Mouse (Mus musculus): Measurements from ENCODE around the gene Nav3.
"Not testable (repeated sequence)": the region's sequence is repeated elsewhere in the genome, so short reads cannot be mapped to it uniquely, and the experiment has no call there.

The Nav3 gene

GRCm38 (mm10) chr10:110034582-110035099 lies 421.4 kb downstream of the Nav3 start:
- no peak for DNase-seq

GRCm38 (mm10) chr10:110024897-110025296 lies 431.1 kb downstream of the Nav3 start:
- not testable (repeated sequence) for DNase-seq

GRCm38 (mm10) chr10:110022100-110022499 lies 433.9 kb downstream of the Nav3 start:
- DNase-seq = no peak

GRCm38 (mm10) chr10:110019266-110019866 lies 436.6 kb downstream of the Nav3 start:
- DNase-seq = no peak

- not testable (repeated sequence) for DNase-seq
Measured at GRCm38 (mm10) chr10:110001328-110001727, 454.7 kb downstream of the Nav3 start.

DNA sequence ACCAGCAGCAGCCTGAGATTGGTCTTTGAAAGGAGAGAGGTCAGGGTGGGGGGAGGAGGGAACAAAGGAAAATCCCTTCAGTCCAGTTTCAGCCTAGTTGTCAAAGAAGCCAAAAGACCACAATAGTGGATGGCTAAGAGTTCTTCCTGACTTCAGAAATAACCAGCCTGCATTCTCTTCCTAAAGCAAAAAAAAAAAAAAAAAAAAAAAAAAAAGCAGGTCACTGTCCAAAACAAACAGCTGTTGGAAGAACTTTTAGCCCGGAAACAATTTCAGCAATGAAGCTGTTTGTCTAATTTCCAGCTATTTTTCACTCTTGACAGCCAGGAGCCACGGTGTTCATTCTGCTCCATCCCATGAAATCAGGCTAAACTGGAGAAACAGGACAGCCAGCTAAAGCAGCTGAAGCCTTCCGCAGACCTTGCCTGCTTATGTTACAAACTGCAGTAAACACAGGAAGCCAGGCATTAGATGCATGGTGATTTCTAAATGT lies 455.2 kb downstream of the Nav3 start:
- no peak for DNase-seq

DNA sequence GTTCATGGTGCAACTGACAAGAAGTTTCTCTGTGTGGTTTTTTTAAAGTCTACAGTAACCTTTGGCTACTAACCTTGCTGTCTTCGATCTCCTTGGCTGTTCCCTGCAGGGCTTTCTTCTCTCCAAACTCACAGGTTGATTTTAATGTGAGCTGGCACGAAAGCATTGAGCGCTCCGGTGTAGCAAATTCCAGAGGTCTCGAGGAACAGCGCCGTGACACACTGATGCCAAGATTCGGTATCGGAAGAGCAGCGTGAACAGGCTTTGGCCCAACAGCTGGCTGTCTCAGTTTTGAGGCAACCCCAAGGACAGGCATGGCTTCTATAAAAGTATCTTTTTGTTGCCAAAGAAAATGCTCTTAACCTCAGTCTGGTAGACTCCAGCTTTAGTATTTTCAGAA lies 456.1 kb downstream of the Nav3 start:
- DNase-seq = no peak

DNA sequence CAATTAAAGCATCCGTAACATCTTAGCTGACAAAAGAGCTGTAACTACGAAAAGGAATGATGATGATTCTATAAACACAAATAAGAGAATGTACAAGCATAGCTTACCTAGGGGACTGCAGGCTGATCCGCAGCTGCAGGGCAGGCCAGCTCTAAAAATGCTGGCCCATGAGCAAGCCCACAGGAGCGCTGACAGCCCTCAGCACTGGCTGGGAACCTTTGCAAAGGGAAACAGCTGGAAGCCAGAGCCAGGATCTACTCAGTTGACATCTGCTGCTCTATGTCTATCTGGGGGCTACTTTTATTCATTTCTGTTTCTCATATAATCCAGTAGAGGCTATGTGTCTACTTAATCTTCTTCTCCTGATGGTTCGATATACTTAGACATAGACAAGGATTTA lies 461.7 kb downstream of the Nav3 start:
- DNase-seq = no peak

- DNase-seq = no peak
Measured at GRCm38 (mm10) chr10:109985824-109986485, 470.0 kb downstream of the Nav3 start.

GRCm38 (mm10) chr10:109976351-109976750 lies 479.7 kb downstream of the Nav3 start:
- DNase-seq = no peak

DNA sequence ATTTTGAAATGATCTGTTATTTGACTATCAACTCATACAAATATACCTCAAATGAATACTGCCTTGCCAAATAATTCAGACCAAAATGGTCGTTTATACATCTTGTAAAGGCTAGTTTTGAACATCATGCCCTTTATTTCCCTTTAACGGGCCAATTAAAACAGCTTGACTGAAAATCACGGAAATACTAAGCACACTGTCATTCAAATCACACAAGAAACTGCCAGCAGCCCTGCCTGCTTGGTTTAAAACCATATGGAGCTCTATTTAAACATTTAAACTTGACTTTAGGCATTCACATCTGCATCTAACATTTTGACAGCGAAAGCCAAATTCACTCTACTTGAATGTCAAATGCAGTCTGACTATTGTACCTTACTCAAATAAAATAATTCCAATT lies 481.8 kb downstream of the Nav3 start:
- DNase-seq = no peak

GRCm38 (mm10) chr10:109973483-109973882 lies 482.5 kb downstream of the Nav3 start:
- no peak for DNase-seq

DNA sequence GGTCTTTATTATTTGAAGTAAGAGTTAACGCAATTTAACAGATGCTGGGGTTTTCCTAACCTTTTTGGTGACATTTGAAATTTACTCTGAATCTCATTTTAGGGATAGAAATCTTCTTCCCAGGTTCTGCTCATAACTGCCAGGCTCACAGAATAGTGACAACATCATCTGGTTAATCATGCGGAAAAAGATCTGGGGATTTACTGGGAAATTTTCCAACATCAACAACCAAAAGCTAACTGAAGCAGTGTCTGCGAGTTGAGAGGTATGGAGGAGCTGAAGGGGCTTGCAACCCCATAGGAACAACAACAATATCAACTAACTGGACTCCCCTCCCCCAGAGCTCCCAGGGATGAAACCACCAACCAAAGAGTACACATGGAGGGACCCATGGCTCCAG lies 505.7 kb downstream of the Nav3 start:
- DNase-seq = no peak

DNA sequence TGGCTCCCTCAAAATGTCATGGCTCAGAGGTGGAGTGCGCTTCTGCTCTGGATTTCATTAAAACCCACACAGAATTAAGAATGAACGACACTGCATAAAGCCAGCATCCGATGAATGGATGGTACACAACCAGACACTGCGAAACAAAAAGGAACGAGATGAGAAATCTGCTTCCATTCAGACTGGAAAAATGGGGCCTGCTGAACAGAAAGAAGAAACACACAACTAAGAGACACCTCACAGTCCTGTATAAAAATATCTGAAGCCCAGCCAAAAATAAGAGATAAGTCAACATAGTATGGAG lies 526.7 kb downstream of the Nav3 start:
- DNase-seq = no peak

GRCm38 (mm10) chr10:109928547-109929318 lies 527.3 kb downstream of the Nav3 start:
- no peak for DNase-seq

DNA sequence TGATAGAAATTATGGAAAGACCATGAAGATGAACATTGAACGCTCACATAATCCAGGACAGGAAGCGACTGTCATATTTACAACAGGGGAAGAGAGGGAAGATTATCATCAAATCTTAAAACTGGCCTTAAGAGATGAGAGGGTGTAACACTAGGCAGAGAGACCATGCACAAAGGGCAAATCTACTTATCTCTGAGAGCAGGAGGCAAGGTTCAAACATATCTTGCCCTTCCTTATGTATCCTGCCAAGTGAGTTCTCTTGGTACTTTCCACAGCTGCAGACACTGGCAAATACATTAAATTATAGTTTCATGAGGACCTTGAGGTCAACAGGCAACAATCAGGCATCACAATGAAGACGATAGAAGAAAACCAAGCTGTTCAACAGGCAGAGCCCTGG lies 529.9 kb downstream of the Nav3 start:
- DNase-seq = no peak

DNA sequence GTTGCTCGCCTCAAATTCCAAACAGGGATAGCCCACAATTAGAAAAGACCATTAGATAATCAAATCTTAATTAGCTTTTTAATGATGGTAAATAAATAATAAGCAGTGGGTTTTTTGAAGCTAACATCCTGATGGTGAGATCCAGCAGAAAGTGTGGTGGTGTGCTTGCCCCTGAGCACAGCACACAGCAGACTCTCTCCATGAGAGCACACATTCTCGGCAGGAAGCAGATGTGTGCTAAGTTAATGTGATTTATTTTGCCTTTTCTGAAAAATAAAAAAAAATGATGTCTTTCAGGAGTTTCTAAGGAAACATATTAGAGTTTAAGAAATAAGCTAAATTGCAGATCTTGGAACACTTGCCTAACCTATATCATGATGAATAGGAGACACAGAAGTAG lies 531.9 kb downstream of the Nav3 start:
- no peak for DNase-seq

GRCm38 (mm10) chr10:109921368-109921767 lies 534.6 kb downstream of the Nav3 start:
- peak; percentile 39 for DNase-seq

DNA sequence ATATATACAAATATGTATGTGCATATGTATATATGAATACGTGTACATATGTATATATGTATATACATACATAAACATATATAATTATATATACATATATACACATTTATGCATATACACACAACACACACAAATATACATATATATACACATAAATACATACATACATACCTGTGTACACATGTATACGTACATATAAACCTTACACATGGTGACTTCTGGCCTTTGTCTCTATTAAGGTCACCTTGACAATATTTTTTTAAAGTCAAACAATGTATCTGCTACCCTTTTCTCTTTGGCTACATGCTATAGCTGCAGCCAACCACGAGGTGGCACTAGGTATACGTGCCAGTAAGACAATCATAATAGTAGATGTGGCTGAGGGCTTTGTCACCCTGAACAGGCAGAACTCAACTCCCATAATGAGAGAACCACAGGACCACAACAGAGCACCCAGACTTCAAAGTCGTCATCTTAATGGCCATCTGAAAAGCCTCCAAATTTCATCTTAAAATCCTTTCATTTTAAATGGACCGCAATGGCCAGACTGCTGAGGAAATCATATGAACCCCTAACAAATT lies 535.3 kb downstream of the Nav3 start:
- peak; percentile 47 for DNase-seq

GRCm38 (mm10) chr10:109919515-109919914 lies 536.5 kb downstream of the Nav3 start:
- no peak for DNase-seq

DNA sequence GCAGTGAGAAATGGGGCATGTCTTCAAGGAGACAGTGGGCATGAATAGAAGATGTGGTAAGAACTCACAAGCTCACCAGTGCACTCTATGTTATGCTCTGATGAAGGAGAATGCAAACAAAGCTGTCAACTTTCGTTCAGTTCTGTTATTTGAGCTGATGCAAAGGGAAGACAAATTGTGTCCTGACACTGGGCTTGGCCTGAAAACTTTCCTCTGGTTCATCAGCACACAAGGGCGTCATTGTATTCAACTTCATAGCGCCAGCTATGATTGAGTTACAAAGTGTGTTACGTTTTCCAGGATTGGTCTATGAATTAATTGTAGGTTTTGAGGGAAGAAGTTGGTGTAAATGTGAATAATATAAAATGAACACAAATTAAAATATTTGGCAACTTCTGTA lies 548.8 kb downstream of the Nav3 start:
- no peak for DNase-seq

GRCm38 (mm10) chr10:109906413-109906785 lies 549.6 kb downstream of the Nav3 start:
- no peak for DNase-seq

DNA sequence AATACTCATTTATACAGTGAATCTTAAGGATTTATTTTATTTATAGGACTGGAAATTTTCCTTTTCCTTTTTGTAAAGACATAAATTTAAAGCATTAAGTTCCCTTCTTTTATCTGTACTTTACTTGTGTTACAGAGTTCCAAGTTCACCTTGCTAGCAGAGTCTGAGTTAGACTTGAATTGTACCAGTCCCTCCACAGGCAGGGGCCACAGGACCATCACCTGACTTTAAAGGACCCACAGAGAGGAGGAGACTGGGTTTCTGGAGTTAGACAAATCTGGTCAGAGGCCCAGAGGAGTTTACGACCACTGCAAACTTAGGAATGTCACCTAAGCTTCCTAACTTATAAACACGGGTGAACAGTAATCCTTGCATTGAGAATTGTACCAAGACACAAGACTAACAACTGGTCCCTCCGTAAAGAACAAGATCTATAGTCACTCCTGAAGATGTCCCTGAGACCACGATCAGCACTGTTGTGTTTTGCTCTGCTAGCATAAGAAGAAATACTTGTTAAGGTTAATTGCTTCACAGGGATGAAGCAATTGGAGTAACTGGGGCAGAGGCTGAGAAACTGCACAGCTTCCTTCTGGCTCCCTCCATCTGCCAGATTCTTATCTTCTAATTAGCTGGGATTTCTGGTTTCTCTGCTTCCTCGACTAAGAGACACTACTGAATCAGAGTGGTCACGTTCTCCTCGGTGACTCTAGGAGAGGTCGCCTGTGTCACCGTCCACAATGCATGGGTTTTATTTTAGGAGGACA lies 550.2 kb downstream of the Nav3 start:
- DNase-seq = no peak
